Mouse (Mus musculus) neural tube, embryonic 14.5 days (tissue): Measurements from ENCODE around the gene Tacc3. TPM values are rescaled to one million over a fixed set of nuclear protein-coding genes. Genes with fewer than 3 reads are reported as not detected.

Source experiments
- ATAC-seq: fragments of 200-750 bp; cut with Nextera tagmentation; 2 replicates; pipeline ENCODE4 v1.8.0; 2017; ENCODE audit warnings: low read depth, mild to moderate bottlenecking, moderate TSS enrichment, moderate library complexity
- H3K27ac ChIP-seq: fragments of 300-500 bp; sonication (generic); 2 replicates; pipeline ENCODE4 v1.5.1; 2014; ENCODE audit warnings: low read depth, mild to moderate bottlenecking, control low read depth, low read length, moderate library complexity, mixed read lengths
- H3K27me3 ChIP-seq: fragments of 300-500 bp; sonication (generic); 2 replicates; pipeline ENCODE4 v1.6.1; 2014; ENCODE audit warnings: low read length; ENCODE audit not compliant: control insufficient read depth, insufficient read depth
- H3K36me3 ChIP-seq: fragments of 300-500 bp; sonication (generic); 2 replicates; pipeline ENCODE4 v1.6.1; 2014; ENCODE audit warnings: low read length, mixed read lengths; ENCODE audit not compliant: control insufficient read depth, insufficient read depth
- H3K4me1 ChIP-seq: fragments of 300-500 bp; sonication (generic); 2 replicates; pipeline ENCODE4 v1.6.1; 2014; ENCODE audit warnings: low read length; ENCODE audit not compliant: control insufficient read depth, insufficient read depth
- H3K4me2 ChIP-seq: fragments of 300-500 bp; sonication (generic); 2 replicates; pipeline ENCODE4 v1.6.1; 2014; ENCODE audit warnings: mild to moderate bottlenecking, low read depth, low read length, control low read depth
- H3K4me3 ChIP-seq: fragments of 300-500 bp; sonication (generic); 2 replicates; pipeline ENCODE4 v1.5.1; 2014; ENCODE audit warnings: low read depth, low read length, control low read depth, mixed read lengths
- H3K9ac ChIP-seq: fragments of 300-500 bp; sonication (generic); replicated peaks from 2 replicates; pipeline ENCODE4 v1.6.1; 2014; ENCODE audit warnings: low read depth, mild to moderate bottlenecking, control low read depth, low read length, mixed read lengths
- H3K9me3 ChIP-seq: fragments of 300-500 bp; sonication (generic); 2 replicates; pipeline ENCODE4 v1.6.1; 2016; ENCODE audit warnings: low read length; ENCODE audit not compliant: control insufficient read depth
- WGBS: fragments of 180-500 bp; shearing (Covaris S2); extraction: QIAGEN DNeasy Blood & Tissue Kit; methylation state at CpG from one replicate; pipeline ENCODE4 v1.1.7; 2014; 5-methylcytosine and 5-hydroxymethylcytosine counted together
- polyA plus RNA-seq: library from polyadenylated mRNA; unstranded; fragments of >200 nt; fragmentation: Nextera tagmentation; extraction: Ambion mirVana; gene quantifications from 2 replicates; pipeline ENCODE4 v1.2.1, GENCODE M21; 2014

The Tacc3 gene
- polyA plus RNA-seq, 1 experiment from 2014 or later: 18.7 TPM

- Histone ChIP-seq H3K9me3 (no peaks in the 10 kb centered on the region), H3K27me3 (no peaks in the 10 kb centered on the region), H3K4me2 (no peak overlapping the region), H3K4me1 (no peaks in the 10 kb centered on the region), H3K4me3 (no peak overlapping the region), H3K27ac (no peak overlapping the region), H3K9ac (no peak overlapping the region), H3K36me3 (no peaks in the 10 kb centered on the region)
- ATAC-seq: no peak
Observed at GRCm38 (mm10) chr5:33668223-33668622, 10.3 kb downstream of the Tacc3 start.

- H3K27ac ChIP-seq: no peak overlapping the region
- H3K4me3 ChIP-seq: no peak overlapping the region
- ATAC-seq: no peak
- no peaks in the 10 kb centered on the region for H3K9me3 ChIP-seq
- no peaks in the 10 kb centered on the region for H3K36me3 ChIP-seq
- H3K9ac ChIP-seq: no peak overlapping the region
- peaks cover 4% of the 10 kb centered on the region; the same call in 1 of the 2 replicates for H3K4me1 ChIP-seq
- H3K27me3 ChIP-seq: no peaks in the 10 kb centered on the region
- 84% methylated on average over 5 of the region's 5 CpGs for WGBS
- H3K4me2 ChIP-seq: no peak overlapping the region
Observed at GRCm38 (mm10) chr5:33671659-33672058, 13.7 kb downstream of the Tacc3 start.

GRCm38 (mm10) chr5:33674439-33674838 is 16.5 kb downstream of the Tacc3 start:
- Histone ChIP-seq H3K9me3 (no peaks in the 10 kb centered on the region), H3K4me1 (peaks cover 4% of the 10 kb centered on the region; the same call in 1 of the 2 replicates), H3K36me3 (no peaks in the 10 kb centered on the region), H3K4me3 (no peak overlapping the region), H3K4me2 (no peak overlapping the region), H3K27me3 (no peaks in the 10 kb centered on the region), H3K9ac (no peak overlapping the region), H3K27ac (peak overlapping the region; percentile 7; the same call in 1 of the 2 replicates)
- ATAC-seq: peak; percentile 72
- 37% methylated on average over 3 of the region's 3 CpGs for WGBS

- no peak overlapping the region for H3K4me2 ChIP-seq
- H3K9me3 ChIP-seq: no peaks in the 10 kb centered on the region
- H3K27me3 ChIP-seq: no peaks in the 10 kb centered on the region
- peaks cover 4% of the 10 kb centered on the region; the same call in 1 of the 2 replicates for H3K4me1 ChIP-seq
- peak; percentile 38; the same call in 1 of the 2 replicates for ATAC-seq
- H3K36me3 ChIP-seq: no peaks in the 10 kb centered on the region
- H3K27ac ChIP-seq: no peak overlapping the region
- no peak overlapping the region for H3K9ac ChIP-seq
- no peak overlapping the region for H3K4me3 ChIP-seq
- WGBS: 0% methylated on average over 1 of the region's 1 CpGs
Observed at GRCm38 (mm10) chr5:33675964-33676363, 18.0 kb downstream of the Tacc3 start.

GRCm38 (mm10) chr5:33678244-33678643 is 20.3 kb downstream of the Tacc3 start:
- no peak overlapping the region for H3K4me2 ChIP-seq
- H3K9me3 ChIP-seq: no peaks in the 10 kb centered on the region
- ATAC-seq: no peak
- 90% methylated on average over 5 of the region's 5 CpGs for WGBS
- H3K4me1 ChIP-seq: peaks cover 4% of the 10 kb centered on the region; the same call in 1 of the 2 replicates
- no peak overlapping the region for H3K27ac ChIP-seq
- no peak overlapping the region for H3K9ac ChIP-seq
- no peaks in the 10 kb centered on the region for H3K36me3 ChIP-seq
- H3K27me3 ChIP-seq: no peaks in the 10 kb centered on the region
- no peak overlapping the region for H3K4me3 ChIP-seq

GRCm38 (mm10) chr5:33681044-33681443 is 23.1 kb downstream of the Tacc3 start:
- no peaks in the 10 kb centered on the region for H3K9me3 ChIP-seq
- no peak overlapping the region for H3K9ac ChIP-seq
- H3K4me3 ChIP-seq: no peak overlapping the region
- WGBS: 60% methylated on average over 3 of the region's 3 CpGs
- no peak overlapping the region for H3K27ac ChIP-seq
- no peak overlapping the region for H3K4me2 ChIP-seq
- no peaks in the 10 kb centered on the region for H3K36me3 ChIP-seq
- no peak for ATAC-seq
- H3K4me1 ChIP-seq: no peaks in the 10 kb centered on the region
- no peaks in the 10 kb centered on the region for H3K27me3 ChIP-seq

GRCm38 (mm10) chr5:33681611-33682388 is 23.9 kb downstream of the Tacc3 start:
- Histone ChIP-seq H3K4me2 (no peak overlapping the region), H3K4me1 (no peaks in the 10 kb centered on the region), H3K27ac (no peak overlapping the region), H3K9ac (no peak overlapping the region), H3K27me3 (no peaks in the 10 kb centered on the region), H3K9me3 (no peaks in the 10 kb centered on the region), H3K4me3 (no peak overlapping the region), H3K36me3 (no peaks in the 10 kb centered on the region)
- 77% methylated on average over 15 of the region's 15 CpGs for WGBS
- ATAC-seq: no peak

GRCm38 (mm10) chr5:33682963-33683362 is 25.0 kb downstream of the Tacc3 start:
- Histone ChIP-seq H3K4me3 (no peak overlapping the region), H3K4me2 (no peak overlapping the region), H3K4me1 (no peaks in the 10 kb centered on the region), H3K27me3 (no peaks in the 10 kb centered on the region), H3K9ac (no peak overlapping the region), H3K9me3 (no peaks in the 10 kb centered on the region), H3K27ac (no peak overlapping the region), H3K36me3 (no peaks in the 10 kb centered on the region)
- ATAC-seq: no peak
- WGBS: 71% methylated on average over 4 of the region's 4 CpGs

- H3K4me2 ChIP-seq: no peak overlapping the region
- no peaks in the 10 kb centered on the region for H3K9me3 ChIP-seq
- peaks cover 4% of the 10 kb centered on the region; the same call in 1 of the 2 replicates for H3K4me1 ChIP-seq
- no peak overlapping the region for H3K27ac ChIP-seq
- H3K4me3 ChIP-seq: no peak overlapping the region
- no peaks in the 10 kb centered on the region for H3K27me3 ChIP-seq
- no peaks in the 10 kb centered on the region for H3K36me3 ChIP-seq
- WGBS: 48% methylated on average over 7 of the region's 7 CpGs
- ATAC-seq: peak; percentile 54; the same call in 1 of the 2 replicates
- H3K9ac ChIP-seq: no peak overlapping the region
Observed at GRCm38 (mm10) chr5:33683897-33684652, 26.1 kb downstream of the Tacc3 start.
